ENCODE assay signal across 33 mouse cellular contexts in genomic region chr4:40976651-40977050, GRCm38 (mm10). TPM values are rescaled to one million over a fixed set of nuclear protein-coding genes. Genes with fewer than 3 reads are reported as not detected.
DNase-seq lines count a peak whose midpoint lies in the region; ATAC-seq and TF ChIP-seq lines count a peak whose summit lies in the region.
"Had no signal": no experiment of that assay in that cellular context is flagged by ENCODE, and none has a peak within 500 bp of the region (broad histone marks: within the 10 kb centered on the region; RNA-seq: fewer than 3 reads in every experiment).

No protein-coding gene starts in this region.

- 89% methylated on average over 10 of the region's 10 CpGs for whole genome bisulfite sequencing in liver, postnatal 0 days (ENCODE audit: insufficient replicate concordance)
- WGBS in liver, embryonic 11.5 days, result 92% methylated on average over 10 of the region's 10 CpGs

- H3K27me3 ChIP-seq in liver, postnatal 0 days (ENCODE audit: insufficient read depth, low read length), result no peaks in the 10 kb centered on the region
- H3K27me3 ChIP-seq in liver, embryonic 11.5 days (replicated peaks; ENCODE audit: control insufficient read depth, insufficient read depth, low read length), result no peaks in the 10 kb centered on the region
- H3K27me3 ChIP-seq: forebrain, embryonic 13.5 days; heart, embryonic 13.5 days had no signal

- H3K9ac ChIP-seq in liver, postnatal 0 days (replicated peaks), result no peak overlapping the region
- H3K9ac ChIP-seq in liver, embryonic 11.5 days (ENCODE audit: low read depth, low read length), result no peak overlapping the region
- H3K9ac ChIP-seq: forebrain, embryonic 13.5 days; heart, embryonic 13.5 days; hindbrain, embryonic 14.5 days had no signal

- H3K9me3 ChIP-seq in liver, postnatal 0 days (ENCODE audit: low read length), result no peaks in the 10 kb centered on the region
- H3K9me3 ChIP-seq in liver, embryonic 11.5 days (ENCODE audit: control insufficient read depth, low read length), result no peaks in the 10 kb centered on the region
- H3K9me3 ChIP-seq: forebrain, embryonic 10.5 days; forebrain, embryonic 13.5 days; heart, embryonic 10.5 days; heart, embryonic 13.5 days had no signal

- no peak overlapping the region for H3K4me2 ChIP-seq in liver, postnatal 0 days (ENCODE audit: low read depth, low read length)
- no peak overlapping the region for H3K4me2 ChIP-seq in liver, embryonic 11.5 days
- H3K4me2 ChIP-seq: forebrain, embryonic 13.5 days; heart, embryonic 13.5 days; hindbrain, embryonic 14.5 days had no signal

- H3K4me1 ChIP-seq in liver, postnatal 0 days (ENCODE audit: insufficient read depth), result peaks cover 17% of the 10 kb centered on the region; the same call in 1 of the 2 replicates
- peaks cover 16% of the 10 kb centered on the region for H3K4me1 ChIP-seq in liver, embryonic 11.5 days (replicated peaks; ENCODE audit: control insufficient read depth, insufficient read depth, low read length)

- peak overlapping the region; percentile 49 for H3K27ac ChIP-seq in liver, postnatal 0 days (ENCODE audit: low read depth)
- no peak overlapping the region for H3K27ac ChIP-seq in liver, embryonic 11.5 days (ENCODE audit: low read depth, low read length)
- H3K27ac ChIP-seq: forebrain, embryonic 10.5 days; forebrain, embryonic 13.5 days; heart, embryonic 10.5 days; heart, embryonic 13.5 days; hindbrain, embryonic 14.5 days; hindbrain, postnatal 0 days had no signal

- no peak overlapping the region for H3K4me3 ChIP-seq in liver, postnatal 0 days (ENCODE audit: low read depth, low read length)
- H3K4me3 ChIP-seq in liver, embryonic 11.5 days (ENCODE audit: low read depth, low read length), result no peak overlapping the region
- H3K4me3 ChIP-seq: forebrain, embryonic 10.5 days; forebrain, embryonic 13.5 days; heart, embryonic 10.5 days; heart, embryonic 13.5 days had no signal

- TF ChIP-seq CTCF in liver, postnatal 0 days (IDR thresholded peaks at IDR 0.05; ENCODE audit: low read depth), result no peak

- no peak for ATAC-seq in liver, postnatal 0 days
- ATAC-seq in liver, embryonic 11.5 days (replicated peaks; ENCODE audit: low FRiP score), result no peak
- ATAC-seq: activated CD4-positive, CD25-positive, alpha-beta regulatory T cell, adult 4 months; CD4-positive, CD25-positive, alpha-beta regulatory T cell, adult 4 months; forebrain, embryonic 13.5 days; forebrain, embryonic 16.5 days; hindbrain, postnatal 0 days; inflammation-experienced regulatory T-cells, adult 6 months; intestine, embryonic 16.5 days had no signal

- no peak for TF ChIP-seq EP300 in liver, postnatal 0 days (IDR thresholded peaks at IDR 0.05; ENCODE audit: low read depth)

- peaks cover 38% of the 10 kb centered on the region for H3K36me3 ChIP-seq in liver, postnatal 0 days (replicated peaks; ENCODE audit: insufficient read depth, low read length)
- H3K36me3 ChIP-seq in liver, embryonic 11.5 days (ENCODE audit: control insufficient read depth, insufficient read depth, low read length), result peaks cover 22% of the 10 kb centered on the region

- peak; percentile 27 for DNase-seq in adrenal gland, adult 8-10 months
- no peak for DNase-seq in adrenal gland, postnatal 25 days
- DNase-seq in liver, postnatal 0 days, result no peak
- DNase-seq in liver, embryonic 11.5 days (ENCODE audit: low spot score), result no peak
- peak; percentile 44 for DNase-seq in adrenal gland, postnatal 10 days
- DNase-seq in adrenal gland, postnatal 36 days, result peak; percentile 23 to 39
- DNase-seq in urinary bladder, adult 18-20 months (ENCODE audit: low spot score in 2 of 2), result no peak
- no peak for DNase-seq in spleen, postnatal 10 days (ENCODE audit: low spot score in 2 of 2)
- DNase-seq: cerebellum, adult 18-20 months; cerebellum, adult 9-10 months; cerebellum, postnatal 14 days; gastrocnemius, postnatal 10 days; heart, adult 18-20 months; heart, postnatal 14 days; heart, postnatal 4 days had no signal

RNA-seq across cellular contexts. Expression of gene Nfx1, which starts 5.9 kb away (rescaled TPM):
- 100 to 1,000 TPM in 2 of 4 experiments, 10 to 100 TPM in 2; 86.1 to 168 (median 125) TPM for total RNA-seq in adrenal gland, adult 8-10 months (2022)
- 86.1 and 90.5 TPM in 2 replicates for total RNA-seq in adrenal gland, postnatal 25 days (2021)
- 18.2 and 19.4 TPM in 2 replicates for polyA plus RNA-seq in liver, postnatal 0 days (2015; fragmentation: Nextera tagmentation; extraction: Ambion mirVana)
- 89.0 and 97.5 TPM in 2 replicates for polyA plus RNA-seq in liver, embryonic 11.5 days (2014; fragmentation: Nextera tagmentation; extraction: Ambion mirVana)
- 10 to 100 TPM; 54.9 to 66.9 TPM for total RNA-seq in adrenal gland, postnatal 10 days (2021)
- 10 to 100 TPM; 75.5 to 97.1 TPM for total RNA-seq in adrenal gland, postnatal 36 days (2021)

RNA-seq across cellular contexts. Expression of gene Chmp5, which starts 28.4 kb away (rescaled TPM):
- total RNA-seq in adrenal gland, adult 8-10 months (2022), result 100 to 1,000 TPM in 3 of 4 experiments, 10 to 100 TPM in 1; 97.2 to 108 (median 103) TPM
- total RNA-seq in adrenal gland, postnatal 25 days (2021), result 103 and 105 TPM in 2 replicates
- 46.6 and 49.3 TPM in 2 replicates for polyA plus RNA-seq in liver, postnatal 0 days (2015; fragmentation: Nextera tagmentation; extraction: Ambion mirVana)
- 70.7 and 74.6 TPM in 2 replicates for polyA plus RNA-seq in liver, embryonic 11.5 days (2014; fragmentation: Nextera tagmentation; extraction: Ambion mirVana)
- total RNA-seq in adrenal gland, postnatal 10 days (2021), result 10 to 100 TPM; 62.5 to 69.9 TPM
- total RNA-seq in adrenal gland, postnatal 36 days (2021), result 100 to 1,000 TPM; 101 to 105 TPM

RNA-seq across cellular contexts. Expression of gene Bag1, which starts 28.6 kb away (rescaled TPM):
- 100 to 1,000 TPM; 187 to 375 (median 251) TPM for total RNA-seq in adrenal gland, adult 8-10 months (2022)
- total RNA-seq in adrenal gland, postnatal 25 days (2021), result 276 and 283 TPM in 2 replicates
- polyA plus RNA-seq in liver, postnatal 0 days (2015; fragmentation: Nextera tagmentation; extraction: Ambion mirVana), result 128 and 136 TPM in 2 replicates
- 219 and 225 TPM in 2 replicates for polyA plus RNA-seq in liver, embryonic 11.5 days (2014; fragmentation: Nextera tagmentation; extraction: Ambion mirVana)
- total RNA-seq in adrenal gland, postnatal 10 days (2021), result 100 to 1,000 TPM; 257 to 267 TPM
- 100 to 1,000 TPM; 287 to 331 TPM for total RNA-seq in adrenal gland, postnatal 36 days (2021)

RNA-seq across cellular contexts. Expression of gene Spink4, which starts 56.8 kb away (rescaled TPM):
- total RNA-seq in adrenal gland, adult 8-10 months (2022), result 100 to 1,000 TPM in 2 of 4 experiments, not detected in 2; 117 to 151 TPM
- total RNA-seq in adrenal gland, postnatal 25 days (2021), result 5.2 and 10.7 TPM in 2 replicates
- 0.65 and 1.2 TPM in 2 replicates for polyA plus RNA-seq in liver, postnatal 0 days (2015; fragmentation: Nextera tagmentation; extraction: Ambion mirVana)
- not detected in 2 replicates for polyA plus RNA-seq in liver, embryonic 11.5 days (2014; fragmentation: Nextera tagmentation; extraction: Ambion mirVana)
- total RNA-seq in adrenal gland, postnatal 10 days (2021), result 1 to 10 TPM; 4.6 to 4.8 TPM
- total RNA-seq in adrenal gland, postnatal 36 days (2021), result 10 to 100 TPM in 1 of 2 experiments, not detected in 1; 12.8 TPM
- total RNA-seq: ES-E14; gastrocnemius, adult 18-20 months; gastrocnemius, postnatal 10 days; gastrocnemius, postnatal 4 days; heart, adult 18-20 months; hindbrain, postnatal 0 days had no signal
- polyA plus RNA-seq: activated CD4-positive, CD25-positive, alpha-beta regulatory T cell, adult 4 months; C2C12; CD4-positive, CD25-positive, alpha-beta regulatory T cell, adult 4 months; embryonic facial prominence, embryonic 11.5 days; embryonic facial prominence, embryonic 14.5 days; forebrain, embryonic 10.5 days; forebrain, embryonic 13.5 days; forebrain, embryonic 16.5 days; hindbrain, embryonic 11.5 days; hindbrain, embryonic 14.5 days; hindbrain, postnatal 0 days; inflammation-experienced regulatory T-cells, adult 6 months had no signal

Comparison
In these comparisons a context has a peak if more than half of its experiments do, and no peak if none do; other contexts are left out.
1. DNase-seq: peak in adrenal gland, adult 8-10 months (single experiment), adrenal gland, postnatal 10 days (single experiment) and adrenal gland, postnatal 36 days (2 of 2); none in adrenal gland, postnatal 25 days (single experiment), liver, postnatal 0 days (single experiment), liver, embryonic 11.5 days (single experiment), urinary bladder, adult 18-20 months (0 of 2) and spleen, postnatal 10 days (0 of 2).